Comparison of ENCODE assay signal across 7 mouse cellular contexts in the genomic region with DNA sequence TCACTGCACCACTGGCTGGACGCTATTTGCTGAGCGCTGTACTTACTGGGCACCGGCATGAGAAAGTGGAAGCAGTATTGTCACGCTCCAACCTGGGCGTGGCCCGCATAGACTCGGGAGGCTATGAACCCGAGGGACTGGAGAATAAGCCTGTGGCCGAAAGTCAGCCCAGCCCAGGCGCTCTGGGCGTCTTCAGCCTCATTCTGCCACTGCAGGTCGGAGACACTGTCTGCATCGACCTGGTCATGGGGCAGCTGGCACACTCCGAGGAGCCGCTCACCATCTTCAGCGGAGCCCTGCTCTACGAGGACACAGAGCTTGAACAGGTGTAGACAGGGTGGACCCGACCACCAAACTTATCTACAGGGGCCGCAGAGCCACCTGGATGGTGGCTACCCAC. TPM values are rescaled to one million over a fixed set of nuclear protein-coding genes. Genes with fewer than 3 reads are reported as not detected.
A peak's percentile ranks its signal among the peaks of the same experiment; 100 is the strongest.
DNase-seq lines count a peak whose midpoint lies in the region; ATAC-seq and TF ChIP-seq lines count a peak whose summit lies in the region.

No protein-coding gene starts in this region.

- H3K36me3 ChIP-seq in E14TG2a.4 (ENCODE audit: insufficient read depth, low read length): no peaks in the 10 kb centered on the region
- no peaks in the 10 kb centered on the region for H3K36me3 ChIP-seq in hindbrain, postnatal 0 days (ENCODE audit: insufficient read depth, low read length)
- peaks cover 10% of the 10 kb centered on the region for H3K36me3 ChIP-seq in lung, embryonic 16.5 days (ENCODE audit: control insufficient read depth, insufficient read depth, low read length)

- ATAC-seq in hindbrain, postnatal 0 days: peak; percentile 6; the same call in 1 of the 2 replicates
- no peak for ATAC-seq in lung, embryonic 16.5 days (ENCODE audit: low read depth)

- peaks cover 49% of the 10 kb centered on the region for H3K27me3 ChIP-seq in E14TG2a.4 (ENCODE audit: insufficient read depth, low read length)
- H3K27me3 ChIP-seq in hindbrain, postnatal 0 days (ENCODE audit: insufficient read depth, low read length): no peaks in the 10 kb centered on the region
- no peaks in the 10 kb centered on the region; the same call in 1 of the 2 replicates for H3K27me3 ChIP-seq in lung, embryonic 16.5 days (ENCODE audit: control insufficient read depth, insufficient read depth, low read depth, low read length)

- no peak overlapping the region for H3K9ac ChIP-seq in hindbrain, postnatal 0 days (replicated peaks; ENCODE audit: low read length)
- no peak overlapping the region for H3K9ac ChIP-seq in lung, embryonic 16.5 days (ENCODE audit: low read length)

- peaks cover 77% of the 10 kb centered on the region for H3K4me1 ChIP-seq in E14TG2a.4 (replicated peaks; ENCODE audit: low read depth, low read length)
- H3K4me1 ChIP-seq in hindbrain, postnatal 0 days (ENCODE audit: insufficient read depth, low read length): peaks cover 11% of the 10 kb centered on the region
- peaks cover 26% of the 10 kb centered on the region for H3K4me1 ChIP-seq in lung, embryonic 16.5 days (replicated peaks; ENCODE audit: control insufficient read depth, insufficient read depth, low read length)

- 0 out of 2 replicates have a peak overlapping the region, but pooled peaks have one; percentile 5 for H3K4me2 ChIP-seq in hindbrain, postnatal 0 days (ENCODE audit: low read depth, low read length)
- peak overlapping the region; percentile 65 for H3K4me2 ChIP-seq in lung, embryonic 16.5 days (ENCODE audit: low read depth, low read length)

- H3K9me3 ChIP-seq in E14TG2a.4 (ENCODE audit: low read length): no peaks in the 10 kb centered on the region
- H3K9me3 ChIP-seq in hindbrain, postnatal 0 days (ENCODE audit: low read length): no peaks in the 10 kb centered on the region
- no peaks in the 10 kb centered on the region for H3K9me3 ChIP-seq in lung, embryonic 16.5 days (ENCODE audit: control insufficient read depth, low read length)

- peak; percentile 56 for DNase-seq in MEL-GATA-1-ER (ENCODE audit: extremely low read depth, low read depth)
- no peak for DNase-seq in hindbrain, postnatal 0 days (ENCODE audit: low spot score)
- no peak for DNase-seq in left cerebral cortex, adult 2 months (ENCODE audit: extremely low spot score in 1 of 2, low spot score in 2 of 2)
- no peak for DNase-seq in layer of hippocampus, adult 2 months (ENCODE audit: low spot score in 2 of 2)
- DNase-seq in cerebellum, postnatal 36 days: no peak

- intact Hi-C loops in left cerebral cortex, adult 2 months (cut with DNase I): loop anchor here (10.0 kb wide), 1 partner anchor 1534 kb away; a partner anchor contains a TSS

- no peak for TF ChIP-seq CTCF in E14TG2a.4 (conservative IDR thresholded peaks at IDR 0.05; ENCODE audit: low read length)
- TF ChIP-seq CTCF in hindbrain, postnatal 0 days (IDR thresholded peaks at IDR 0.05; ENCODE audit: low read depth): no peak
- no peak for TF ChIP-seq CTCF in left cerebral cortex, adult 2 months (IDR thresholded peaks at IDR 0.05)
- TF ChIP-seq CTCF in layer of hippocampus, adult 2 months (conservative IDR thresholded peaks at IDR 0.05): no peak

- H3K4me3 ChIP-seq in E14TG2a.4 (replicated peaks; ENCODE audit: low read length): peak overlapping the region; percentile 83
- H3K4me3 ChIP-seq in hindbrain, postnatal 0 days (ENCODE audit: low read length): no peak overlapping the region
- peak overlapping the region; percentile 56 for H3K4me3 ChIP-seq in lung, embryonic 16.5 days (ENCODE audit: low read length)
- H3K4me3 ChIP-seq in left cerebral cortex, adult 2 months: no peak overlapping the region
- H3K4me3 ChIP-seq in layer of hippocampus, adult 2 months: no peak overlapping the region

- no peak overlapping the region for H3K27ac ChIP-seq in hindbrain, postnatal 0 days
- no peak overlapping the region for H3K27ac ChIP-seq in lung, embryonic 16.5 days (ENCODE audit: low read length)
- H3K27ac ChIP-seq in left cerebral cortex, adult 2 months: no peak overlapping the region
- H3K27ac ChIP-seq in layer of hippocampus, adult 2 months: no peak overlapping the region

- 67% methylated on average over 19 of the region's 19 CpGs for WGBS in hindbrain, postnatal 0 days
- WGBS in lung, embryonic 16.5 days: 55% methylated on average over 19 of the region's 19 CpGs

RNA-seq across cellular contexts. Expression of a gene that starts 0.6 kb away (rescaled TPM):
- 3.0 and 14.6 TPM in 2 replicates for total RNA-seq in hindbrain, postnatal 0 days (2014; rRNA removed)
- polyA plus RNA-seq in hindbrain, postnatal 0 days (2015; fragmentation: Nextera tagmentation; extraction: Ambion mirVana): 16.5 and 17.4 TPM in 2 replicates
- 13.2 and 15.0 TPM in 2 replicates for polyA plus RNA-seq in lung, embryonic 16.5 days (2015; fragmentation: Nextera tagmentation; extraction: Ambion mirVana)
- total RNA-seq in left cerebral cortex, adult 2 months (2021): 10 to 100 TPM; 15.3 to 19.3 TPM
- total RNA-seq in layer of hippocampus, adult 2 months (2021): 10 to 100 TPM; 17.0 to 17.7 TPM

RNA-seq across cellular contexts. Expression of a gene that starts 7.4 kb away (rescaled TPM):
- 8.1 and 9.3 TPM in 2 replicates for total RNA-seq in hindbrain, postnatal 0 days (2014; rRNA removed)
- polyA plus RNA-seq in hindbrain, postnatal 0 days (2015; fragmentation: Nextera tagmentation; extraction: Ambion mirVana): 10.3 and 10.5 TPM in 2 replicates
- polyA plus RNA-seq in lung, embryonic 16.5 days (2015; fragmentation: Nextera tagmentation; extraction: Ambion mirVana): 212 and 225 TPM in 2 replicates
- total RNA-seq in left cerebral cortex, adult 2 months (2021): 1 to 10 TPM; 3.0 to 3.3 TPM
- 1 to 10 TPM; 2.0 TPM for total RNA-seq in layer of hippocampus, adult 2 months (2021)

RNA-seq across cellular contexts. Expression of a gene that starts 13.0 kb away (rescaled TPM):
- 109 and 179 TPM in 2 replicates for total RNA-seq in hindbrain, postnatal 0 days (2014; rRNA removed)
- 224 and 236 TPM in 2 replicates for polyA plus RNA-seq in hindbrain, postnatal 0 days (2015; fragmentation: Nextera tagmentation; extraction: Ambion mirVana)
- polyA plus RNA-seq in lung, embryonic 16.5 days (2015; fragmentation: Nextera tagmentation; extraction: Ambion mirVana): 446 TPM in 2 replicates
- total RNA-seq in left cerebral cortex, adult 2 months (2021): 100 to 1,000 TPM in 1 of 2 experiments, 10 to 100 TPM in 1; 91.9 to 106 TPM
- 10 to 100 TPM; 91.5 to 93.8 TPM for total RNA-seq in layer of hippocampus, adult 2 months (2021)

RNA-seq across cellular contexts. Expression of a gene that starts 24.8 kb away (rescaled TPM):
- total RNA-seq in hindbrain, postnatal 0 days (2014; rRNA removed): 114 and 153 TPM in 2 replicates
- 77.4 and 88.0 TPM in 2 replicates for polyA plus RNA-seq in hindbrain, postnatal 0 days (2015; fragmentation: Nextera tagmentation; extraction: Ambion mirVana)
- 2.1 and 3.3 TPM in 2 replicates for polyA plus RNA-seq in lung, embryonic 16.5 days (2015; fragmentation: Nextera tagmentation; extraction: Ambion mirVana)
- 10 to 100 TPM; 24.2 to 26.0 TPM for total RNA-seq in left cerebral cortex, adult 2 months (2021)
- total RNA-seq in layer of hippocampus, adult 2 months (2021): 10 to 100 TPM; 15.5 to 16.7 TPM

RNA-seq across cellular contexts. Expression of a gene that starts 32.1 kb away (rescaled TPM):
- total RNA-seq in hindbrain, postnatal 0 days (2014; rRNA removed): 58.7 and 61.8 TPM in 2 replicates
- polyA plus RNA-seq in hindbrain, postnatal 0 days (2015; fragmentation: Nextera tagmentation; extraction: Ambion mirVana): 14.9 and 18.0 TPM in 2 replicates
- 20.9 and 21.2 TPM in 2 replicates for polyA plus RNA-seq in lung, embryonic 16.5 days (2015; fragmentation: Nextera tagmentation; extraction: Ambion mirVana)
- total RNA-seq in left cerebral cortex, adult 2 months (2021): 10 to 100 TPM; 17.2 to 17.8 TPM
- total RNA-seq in layer of hippocampus, adult 2 months (2021): 10 to 100 TPM; 12.2 to 15.5 TPM

Comparison
In these comparisons a context has a peak if more than half of its experiments do, and no peak if none do; other contexts are left out.
1. H3K4me3 ChIP-seq: peak in E14TG2a.4 (single experiment) and lung, embryonic 16.5 days (single experiment); none in hindbrain, postnatal 0 days (single experiment), left cerebral cortex, adult 2 months (single experiment) and layer of hippocampus, adult 2 months (single experiment).